Mouse (Mus musculus) lung, postnatal 0 days (tissue): ENCODE measurements around the gene Med27. TPM values are rescaled to one million over a fixed set of nuclear protein-coding genes. Genes with fewer than 3 reads are reported as not detected.

ENCODE experiments used
- ATAC-seq: fragments of 200-750 bp; cut with Nextera tagmentation; 2 replicates; pipeline ENCODE4 v1.8.0; 2017; ENCODE audit warnings: moderate library complexity
- DNase-seq: peaks from one replicate; pipeline ENCODE4 v3.0.0-alpha.2; 2016; ENCODE audit warnings: low spot score
- H3K27ac ChIP-seq: fragments of 300-500 bp; sonication (generic); 2 replicates; pipeline ENCODE4 v1.5.1; 2014; ENCODE audit warnings: antibody characterized with exemption, mild to moderate bottlenecking, low read length, mixed read lengths
- H3K27me3 ChIP-seq: fragments of 300-500 bp; sonication (generic); replicated peaks from 2 replicates; pipeline ENCODE4 v1.6.1; 2014; ENCODE audit warnings: low read length, mixed read lengths; ENCODE audit not compliant: insufficient read depth
- H3K36me3 ChIP-seq: fragments of 300-500 bp; sonication (generic); 2 replicates; pipeline ENCODE4 v1.6.1; 2014; ENCODE audit warnings: low read length, mixed read lengths; ENCODE audit not compliant: insufficient read depth
- H3K4me1 ChIP-seq: fragments of 300-500 bp; sonication (generic); 2 replicates; pipeline ENCODE4 v1.6.1; 2014; ENCODE audit warnings: antibody characterized with exemption, low read depth, low read length, mixed read lengths; ENCODE audit not compliant: insufficient read depth
- H3K4me2 ChIP-seq: fragments of 300-500 bp; sonication (generic); replicated peaks from 2 replicates; pipeline ENCODE4 v1.6.1; 2014; ENCODE audit warnings: low read depth, mild to moderate bottlenecking, low read length, moderate library complexity, mixed read lengths
- H3K4me3 ChIP-seq: fragments of 300-500 bp; sonication (generic); 2 replicates; pipeline ENCODE4 v1.5.1; 2014; ENCODE audit warnings: low read depth, low read length
- H3K9ac ChIP-seq: fragments of 300-500 bp; sonication (generic); replicated peaks from 2 replicates; pipeline ENCODE4 v1.6.1; 2014; ENCODE audit warnings: low read depth, mild to moderate bottlenecking
- H3K9me3 ChIP-seq: fragments of 300-500 bp; sonication (generic); 2 replicates; pipeline ENCODE4 v1.6.1; 2016; ENCODE audit warnings: low read length, mixed read lengths
- CTCF ChIP-seq: IDR thresholded peaks from 2 replicates; pipeline ENCODE4 v1.5.1; 2016; ENCODE audit warnings: antibody characterized with exemption, mild to moderate bottlenecking
- EP300 ChIP-seq: IDR thresholded peaks from 2 replicates; pipeline ENCODE4 v1.6.1; 2016; ENCODE audit warnings: antibody characterized with exemption, mild to moderate bottlenecking, control low read depth
- WGBS: fragments of 180-500 bp; shearing (Covaris S2); extraction: QIAGEN DNeasy Blood & Tissue Kit; methylation state at CpG from one replicate; pipeline ENCODE4 v1.1.7; 2014; 5-methylcytosine and 5-hydroxymethylcytosine counted together
- polyA plus RNA-seq: library from polyadenylated mRNA; unstranded; fragments of >200 nt; fragmentation: Nextera tagmentation; extraction: Ambion mirVana; gene quantifications from 2 replicates; pipeline ENCODE4 v1.2.1, GENCODE M21; 2015

Med27 gene
- polyA plus RNA-seq, 1 experiment from 2014 or later: 37.1 TPM

DNA sequence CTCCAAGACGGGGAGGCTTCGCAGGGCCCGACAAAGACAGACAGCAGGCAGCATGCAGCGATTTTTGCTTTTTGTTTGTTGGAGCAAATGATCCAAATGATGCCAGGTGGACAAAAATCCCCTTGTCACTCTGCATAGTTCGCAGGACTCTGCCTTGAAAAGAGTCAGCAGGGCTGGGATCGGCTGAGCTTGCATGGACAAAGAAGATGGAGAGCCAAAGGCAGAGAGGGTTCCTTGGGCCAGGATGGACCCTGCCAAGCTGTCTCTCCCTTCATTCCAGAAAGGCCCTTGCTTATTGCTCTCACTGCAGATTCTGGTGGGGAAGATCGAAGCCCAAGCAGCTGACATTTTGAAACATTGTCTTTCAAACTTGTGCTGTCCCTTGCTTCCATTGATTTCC lies 64.3 kb downstream of the Med27 start:
- WGBS: 97% methylated on average over 7 of the region's 7 CpGs
- ATAC-seq: no peak

DNA sequence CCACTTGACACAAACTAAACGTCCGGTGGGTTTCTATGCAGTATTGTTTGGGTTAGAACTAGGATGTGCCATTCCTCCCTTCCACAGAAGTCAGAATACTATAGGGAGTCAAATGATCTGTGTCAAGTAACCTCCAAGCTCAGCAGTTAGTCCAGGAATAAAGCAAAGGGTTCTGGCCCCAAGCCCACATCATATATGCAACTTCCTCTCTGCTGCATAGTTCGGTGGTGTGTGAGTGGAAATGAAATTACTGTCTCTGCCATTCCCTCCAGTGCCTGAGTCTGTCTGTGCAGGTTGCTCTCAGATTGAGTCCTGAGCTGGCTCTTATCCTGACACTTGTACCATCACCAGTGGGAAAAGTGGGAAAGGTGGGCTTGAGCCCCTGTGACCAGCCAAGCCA lies 65.8 kb downstream of the Med27 start:
- DNase-seq (peak; percentile 9), ATAC-seq (no peak)
- no peaks in the 10 kb centered on the region for H3K36me3 ChIP-seq
- H3K4me2 ChIP-seq: no peak overlapping the region
- H3K9me3 ChIP-seq: no peaks in the 10 kb centered on the region
- WGBS: 20% methylated on average over 3 of the region's 3 CpGs
- H3K4me1 ChIP-seq: peaks cover 6% of the 10 kb centered on the region; the same call in 1 of the 2 replicates
- H3K9ac ChIP-seq: no peak overlapping the region
- no peak overlapping the region for H3K4me3 ChIP-seq
- TF ChIP-seq CTCF (no peak), EP300 (no peak)
- H3K27ac ChIP-seq: no peak overlapping the region
- H3K27me3 ChIP-seq: no peaks in the 10 kb centered on the region

More for the DNA sequence above, 64.3 kb downstream of the Med27 start:
- Histone ChIP-seq H3K27me3 (no peaks in the 10 kb centered on the region), H3K36me3 (no peaks in the 10 kb centered on the region), H3K4me1 (peaks cover 6% of the 10 kb centered on the region; the same call in 1 of the 2 replicates), H3K9ac (no peak overlapping the region), H3K4me3 (no peak overlapping the region), H3K27ac (no peak overlapping the region), H3K9me3 (no peaks in the 10 kb centered on the region), H3K4me2 (no peak overlapping the region)
- TF ChIP-seq EP300 (no peak), CTCF (no peak)
- DNase-seq: no peak

DNA sequence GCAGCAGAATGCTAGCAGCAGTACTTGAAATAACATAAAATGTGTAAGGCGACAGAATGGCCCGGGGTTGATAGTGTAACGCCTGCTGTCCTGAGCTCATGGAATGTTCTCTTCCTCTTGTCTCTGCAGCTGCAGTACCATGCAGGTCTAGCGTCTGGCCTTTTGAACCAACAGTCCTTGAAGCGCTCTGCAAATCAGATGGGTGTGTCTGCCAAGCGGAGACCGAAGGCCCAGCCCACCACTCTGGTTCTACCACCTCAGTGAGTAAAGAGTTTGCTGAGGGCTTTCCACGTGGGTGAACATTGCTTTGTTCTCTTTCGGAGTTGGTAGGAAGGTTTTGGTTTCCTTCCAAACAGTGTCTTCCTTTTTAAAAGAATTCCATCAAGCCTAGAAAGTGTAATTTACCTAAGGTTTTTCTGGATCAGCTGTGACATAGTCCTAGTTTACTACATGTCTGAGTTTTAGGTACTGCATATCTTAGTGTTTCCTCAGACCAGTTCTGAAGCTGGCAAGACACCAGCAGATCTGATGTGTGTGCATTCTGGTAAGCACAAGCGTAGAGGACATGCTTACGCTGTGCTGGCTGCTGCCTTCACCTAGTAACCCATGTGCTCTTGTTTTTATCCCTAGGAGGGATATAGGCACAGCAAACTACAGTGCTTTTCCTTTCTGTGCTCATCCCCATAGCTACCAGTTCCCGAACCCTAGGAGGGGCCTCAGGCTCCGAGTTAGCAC lies 66.8 kb downstream of the Med27 start:
- Histone ChIP-seq H3K4me1 (peaks cover 6% of the 10 kb centered on the region; the same call in 1 of the 2 replicates), H3K27ac (no peak overlapping the region; the same call in 1 of the 2 replicates), H3K27me3 (no peaks in the 10 kb centered on the region), H3K9ac (no peak overlapping the region), H3K36me3 (no peaks in the 10 kb centered on the region), H3K4me3 (no peak overlapping the region), H3K9me3 (no peaks in the 10 kb centered on the region), H3K4me2 (peak overlapping the region; percentile 17; the same call in 1 of the 2 replicates)
- no peak for TF ChIP-seq CTCF
- no peak for TF ChIP-seq EP300
- 34% methylated on average over 13 of the region's 13 CpGs for WGBS
- DNase-seq (peak; percentile 78), ATAC-seq (peak; percentile 81)

GRCm38 (mm10) chr2:29414852-29415473 lies 68.3 kb downstream of the Med27 start:
- DNase-seq (no peak), ATAC-seq (no peak)
- no peaks in the 10 kb centered on the region for H3K27me3 ChIP-seq
- TF ChIP-seq EP300: no peak
- no peak for TF ChIP-seq CTCF
- no peaks in the 10 kb centered on the region for H3K9me3 ChIP-seq
- no peak overlapping the region for H3K27ac ChIP-seq
- H3K9ac ChIP-seq: no peak overlapping the region
- H3K36me3 ChIP-seq: no peaks in the 10 kb centered on the region
- H3K4me2 ChIP-seq: no peak overlapping the region
- WGBS: 63% methylated on average over 7 of the region's 7 CpGs
- peaks cover 6% of the 10 kb centered on the region; the same call in 1 of the 2 replicates for H3K4me1 ChIP-seq
- no peak overlapping the region for H3K4me3 ChIP-seq

GRCm38 (mm10) chr2:29418498-29418897 lies 71.9 kb downstream of the Med27 start:
- H3K9me3 ChIP-seq: no peaks in the 10 kb centered on the region
- 58% methylated on average over 6 of the region's 6 CpGs for WGBS
- DNase-seq: no peak
- ATAC-seq: no peak
- H3K36me3 ChIP-seq: no peaks in the 10 kb centered on the region
- no peaks in the 10 kb centered on the region for H3K27me3 ChIP-seq
- H3K9ac ChIP-seq: no peak overlapping the region
- H3K4me3 ChIP-seq: no peak overlapping the region
- H3K4me1 ChIP-seq: no peaks in the 10 kb centered on the region; the same call in 1 of the 2 replicates
- TF ChIP-seq EP300 (no peak), CTCF (no peak)
- no peak overlapping the region for H3K4me2 ChIP-seq
- no peak overlapping the region for H3K27ac ChIP-seq

- H3K9ac ChIP-seq: no peak overlapping the region
- H3K4me3 ChIP-seq: no peak overlapping the region
- no peaks in the 10 kb centered on the region for H3K4me1 ChIP-seq
- no peak overlapping the region for H3K27ac ChIP-seq
- no peaks in the 10 kb centered on the region for H3K9me3 ChIP-seq
- TF ChIP-seq CTCF: no peak
- no peak for TF ChIP-seq EP300
- ATAC-seq (no peak), DNase-seq (no peak)
- no peaks in the 10 kb centered on the region for H3K36me3 ChIP-seq
- no peaks in the 10 kb centered on the region for H3K27me3 ChIP-seq
- WGBS: 48% methylated on average over 5 of the region's 5 CpGs
- H3K4me2 ChIP-seq: no peak overlapping the region
Observed at GRCm38 (mm10) chr2:29419434-29419833, 72.8 kb downstream of the Med27 start.
